Mouse (Mus musculus): ENCODE results near the gene Wdhd1. TPM values are rescaled to one million over a fixed set of nuclear protein-coding genes. Genes with fewer than 3 reads are reported as not detected.
A peak's percentile ranks its signal among the peaks of the same experiment; 100 is the strongest.

The Wdhd1 gene
- polyA plus RNA-seq, 1 experiment from 2014 or later: 2.7 TPM

DNA sequence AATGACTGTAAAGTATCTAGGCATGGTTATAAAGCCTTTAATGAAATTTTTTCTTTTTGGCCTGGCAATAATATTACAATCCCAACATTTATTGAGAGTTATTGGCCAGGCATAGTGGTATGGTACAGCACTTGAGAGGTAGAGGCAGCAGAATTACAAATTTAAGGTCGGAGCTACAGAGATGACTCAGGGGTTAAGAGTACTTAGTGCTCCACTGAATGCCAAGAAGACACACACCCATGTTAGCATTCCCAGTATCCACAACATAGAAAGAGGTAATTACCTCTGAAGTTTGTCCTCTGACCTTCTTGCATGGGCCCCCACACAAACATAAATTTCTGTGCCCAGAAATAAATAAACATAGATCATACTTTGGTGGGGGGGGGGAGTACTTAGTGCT, 32.4 kb upstream of the Wdhd1 start:
- H3K4me3 ChIP-seq (ENCODE audit: low read depth, low read length): no peak overlapping the region
- H3K9ac ChIP-seq (replicated peaks; ENCODE audit: low read depth): no peak overlapping the region
- no peak overlapping the region for H3K27ac ChIP-seq (ENCODE audit: low read length)
- H3K4me1 ChIP-seq (ENCODE audit: insufficient read depth, low read depth, low read length): no peaks in the 10 kb centered on the region; the same call in 1 of the 2 replicates
- no peak for TF ChIP-seq CTCF (IDR thresholded peaks at IDR 0.05)
- no peak for TF ChIP-seq EP300 (IDR thresholded peaks at IDR 0.05)
- H3K4me2 ChIP-seq (replicated peaks; ENCODE audit: low read depth, low read length): no peak overlapping the region
- ATAC-seq (peak; percentile 61), DNase-seq (ENCODE audit: low spot score) (peak; percentile 37)
- no peaks in the 10 kb centered on the region for H3K27me3 ChIP-seq (replicated peaks; ENCODE audit: insufficient read depth, low read length)
- H3K36me3 ChIP-seq (ENCODE audit: insufficient read depth, low read length): peaks cover 15% of the 10 kb centered on the region; the same call in 1 of the 2 replicates
- 50% methylated on average over 1 of the region's 1 CpGs for WGBS
- H3K9me3 ChIP-seq (ENCODE audit: low read length): no peaks in the 10 kb centered on the region

DNA sequence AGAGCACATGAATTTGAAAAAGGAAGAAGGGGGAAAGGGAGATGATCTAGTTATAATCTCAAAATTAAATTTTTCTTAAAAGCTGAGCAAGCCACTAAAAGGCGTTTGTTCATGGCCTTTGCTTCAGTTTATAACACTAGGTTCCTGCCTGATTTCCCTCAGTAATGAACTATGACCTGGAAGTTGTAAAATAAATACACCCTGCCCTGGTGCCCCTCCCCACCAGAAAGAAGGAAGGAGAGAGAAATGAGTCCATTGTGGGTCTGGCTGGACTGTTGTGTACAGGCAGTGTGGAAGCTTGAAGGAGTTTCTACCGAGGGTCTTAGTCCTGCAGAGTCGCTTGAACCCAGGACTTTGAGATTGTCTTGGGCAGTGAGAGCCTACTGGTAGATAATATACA, 31.0 kb upstream of the Wdhd1 start:
- Histone ChIP-seq H3K9me3 (ENCODE audit: low read length) (no peaks in the 10 kb centered on the region), H3K9ac (replicated peaks; ENCODE audit: low read depth) (no peak overlapping the region), H3K4me1 (ENCODE audit: insufficient read depth, low read depth, low read length) (no peaks in the 10 kb centered on the region; the same call in 1 of the 2 replicates), H3K4me2 (replicated peaks; ENCODE audit: low read depth, low read length) (no peak overlapping the region), H3K27ac (ENCODE audit: low read length) (no peak overlapping the region), H3K36me3 (ENCODE audit: insufficient read depth, low read length) (peaks cover 15% of the 10 kb centered on the region; the same call in 1 of the 2 replicates), H3K27me3 (replicated peaks; ENCODE audit: insufficient read depth, low read length) (no peaks in the 10 kb centered on the region), H3K4me3 (ENCODE audit: low read depth, low read length) (no peak overlapping the region)
- ATAC-seq (no peak), DNase-seq (ENCODE audit: low spot score) (no peak)
- TF ChIP-seq CTCF (IDR thresholded peaks at IDR 0.05): no peak
- TF ChIP-seq EP300 (IDR thresholded peaks at IDR 0.05): no peak
- WGBS: 63% methylated on average over 3 of the region's 3 CpGs

DNA sequence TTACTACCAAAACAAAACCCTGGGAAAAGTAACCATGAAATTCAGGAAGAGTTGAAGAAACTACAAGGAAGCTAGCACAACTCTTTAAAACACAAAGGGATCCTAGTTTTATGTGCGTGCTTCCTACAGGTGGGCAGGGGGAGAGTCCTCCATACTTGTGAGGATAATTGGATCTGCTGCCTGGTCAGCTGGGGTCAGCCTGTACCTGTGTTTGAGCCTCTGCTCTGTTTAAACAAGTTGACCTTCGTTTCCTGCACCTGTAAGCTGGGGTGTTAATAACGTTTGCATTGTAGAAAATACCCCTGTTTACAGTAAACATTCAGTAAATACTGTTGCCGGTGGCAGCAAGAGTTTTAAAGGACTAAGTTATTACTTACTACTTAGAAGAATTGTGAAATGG, 29.3 kb upstream of the Wdhd1 start:
- H3K9ac ChIP-seq (replicated peaks; ENCODE audit: low read depth): no peak overlapping the region
- 56% methylated on average over 4 of the region's 4 CpGs for WGBS
- DNase-seq (ENCODE audit: low spot score) (no peak), ATAC-seq (no peak)
- H3K27me3 ChIP-seq (replicated peaks; ENCODE audit: insufficient read depth, low read length): no peaks in the 10 kb centered on the region
- H3K36me3 ChIP-seq (ENCODE audit: insufficient read depth, low read length): peaks cover 9% of the 10 kb centered on the region; the same call in 1 of the 2 replicates
- no peaks in the 10 kb centered on the region; the same call in 1 of the 2 replicates for H3K4me1 ChIP-seq (ENCODE audit: insufficient read depth, low read depth, low read length)
- TF ChIP-seq CTCF (IDR thresholded peaks at IDR 0.05) (no peak), EP300 (IDR thresholded peaks at IDR 0.05) (no peak)
- no peak overlapping the region for H3K4me2 ChIP-seq (replicated peaks; ENCODE audit: low read depth, low read length)
- H3K27ac ChIP-seq (ENCODE audit: low read length): no peak overlapping the region
- H3K9me3 ChIP-seq (ENCODE audit: low read length): no peaks in the 10 kb centered on the region
- H3K4me3 ChIP-seq (ENCODE audit: low read depth, low read length): no peak overlapping the region

DNA sequence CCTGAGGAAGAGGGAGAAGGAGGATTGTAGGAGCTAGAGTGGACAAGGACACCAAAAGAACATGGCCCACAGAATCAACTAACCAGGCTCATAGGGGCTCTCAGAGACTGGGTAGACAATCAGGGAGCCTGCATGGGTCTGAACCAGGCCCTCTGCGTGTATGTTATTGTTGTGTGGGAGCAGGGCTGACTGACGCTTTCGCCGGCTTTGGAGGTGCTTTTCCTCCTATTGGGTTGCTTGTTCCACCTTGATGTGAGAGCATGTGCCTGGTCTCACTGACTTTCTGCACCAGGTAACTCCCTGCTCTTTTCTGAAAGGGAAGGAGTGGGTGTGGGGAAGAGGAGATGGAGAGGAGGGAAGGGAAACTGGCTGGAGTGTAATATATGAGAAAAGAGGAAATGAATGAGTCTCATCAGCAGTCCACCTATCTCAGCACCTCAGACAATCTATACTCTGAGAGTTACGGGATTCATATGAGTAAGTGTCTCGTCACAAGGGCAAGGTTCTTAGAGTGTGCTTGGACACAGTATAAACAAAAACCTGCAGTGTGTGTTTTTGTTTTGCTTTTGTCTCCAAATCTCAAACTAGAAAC, 28.3 kb upstream of the Wdhd1 start:
- Histone ChIP-seq H3K4me1 (ENCODE audit: insufficient read depth, low read depth, low read length) (peaks cover 3% of the 10 kb centered on the region; the same call in 1 of the 2 replicates), H3K9me3 (ENCODE audit: low read length) (no peaks in the 10 kb centered on the region), H3K27me3 (replicated peaks; ENCODE audit: insufficient read depth, low read length) (no peaks in the 10 kb centered on the region), H3K4me2 (replicated peaks; ENCODE audit: low read depth, low read length) (no peak overlapping the region), H3K36me3 (ENCODE audit: insufficient read depth, low read length) (no peaks in the 10 kb centered on the region; the same call in 1 of the 2 replicates), H3K9ac (replicated peaks; ENCODE audit: low read depth) (no peak overlapping the region), H3K4me3 (ENCODE audit: low read depth, low read length) (no peak overlapping the region), H3K27ac (ENCODE audit: low read length) (no peak overlapping the region)
- 78% methylated on average over 6 of the region's 6 CpGs for WGBS
- TF ChIP-seq EP300 (IDR thresholded peaks at IDR 0.05): no peak
- no peak for TF ChIP-seq CTCF (IDR thresholded peaks at IDR 0.05)
- no peak for DNase-seq (ENCODE audit: low spot score)
- ATAC-seq: no peak

DNA sequence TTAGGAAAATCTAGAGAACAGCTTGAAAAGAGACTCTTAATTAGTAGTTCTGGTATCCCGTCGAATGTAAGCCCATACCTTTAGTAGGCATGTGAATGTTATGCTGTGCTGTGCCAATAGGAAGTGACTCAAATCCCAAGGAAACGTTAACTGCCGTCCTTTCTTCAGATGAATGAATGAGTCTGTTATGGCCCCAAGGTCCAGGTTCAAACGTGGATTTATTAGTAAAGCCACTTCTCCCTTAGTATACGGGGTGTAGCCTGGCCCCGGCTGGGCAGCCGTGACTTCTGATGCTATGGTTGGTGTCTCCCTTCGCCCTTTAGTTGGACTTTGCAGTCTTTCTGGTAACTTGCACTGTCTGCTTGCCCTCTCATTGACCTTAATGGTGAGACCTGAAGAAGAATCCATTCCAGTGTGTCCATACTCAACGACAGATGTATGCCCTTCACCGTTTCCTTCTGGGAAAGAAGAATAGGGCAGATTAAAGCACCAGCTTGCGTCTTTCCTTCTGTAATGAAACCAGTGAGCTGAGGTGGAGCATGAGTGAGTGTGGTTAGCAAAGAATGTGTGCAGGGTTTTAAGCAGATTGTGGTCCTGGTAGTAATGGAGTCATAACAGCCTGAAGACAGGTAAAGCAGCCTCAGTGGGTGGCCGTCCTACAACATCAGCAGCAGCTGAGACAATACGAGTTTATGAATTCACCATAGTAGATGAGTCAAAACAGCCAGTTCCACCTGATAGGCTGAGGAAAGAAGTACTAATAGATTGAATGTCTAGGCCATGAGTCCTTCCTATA, 26.4 kb upstream of the Wdhd1 start:
- Histone ChIP-seq H3K27me3 (replicated peaks; ENCODE audit: insufficient read depth, low read length) (no peaks in the 10 kb centered on the region), H3K9me3 (ENCODE audit: low read length) (no peaks in the 10 kb centered on the region), H3K9ac (replicated peaks; ENCODE audit: low read depth) (no peak overlapping the region), H3K27ac (ENCODE audit: low read length) (no peak overlapping the region), H3K36me3 (ENCODE audit: insufficient read depth, low read length) (no peaks in the 10 kb centered on the region), H3K4me2 (replicated peaks; ENCODE audit: low read depth, low read length) (no peak overlapping the region), H3K4me1 (ENCODE audit: insufficient read depth, low read depth, low read length) (peaks cover 9% of the 10 kb centered on the region; the same call in 1 of the 2 replicates), H3K4me3 (ENCODE audit: low read depth, low read length) (no peak overlapping the region)
- no peak for DNase-seq (ENCODE audit: low spot score)
- 65% methylated on average over 14 of the region's 14 CpGs for WGBS
- TF ChIP-seq EP300 (IDR thresholded peaks at IDR 0.05) (no peak), CTCF (IDR thresholded peaks at IDR 0.05) (no peak)
- ATAC-seq: no peak

DNA sequence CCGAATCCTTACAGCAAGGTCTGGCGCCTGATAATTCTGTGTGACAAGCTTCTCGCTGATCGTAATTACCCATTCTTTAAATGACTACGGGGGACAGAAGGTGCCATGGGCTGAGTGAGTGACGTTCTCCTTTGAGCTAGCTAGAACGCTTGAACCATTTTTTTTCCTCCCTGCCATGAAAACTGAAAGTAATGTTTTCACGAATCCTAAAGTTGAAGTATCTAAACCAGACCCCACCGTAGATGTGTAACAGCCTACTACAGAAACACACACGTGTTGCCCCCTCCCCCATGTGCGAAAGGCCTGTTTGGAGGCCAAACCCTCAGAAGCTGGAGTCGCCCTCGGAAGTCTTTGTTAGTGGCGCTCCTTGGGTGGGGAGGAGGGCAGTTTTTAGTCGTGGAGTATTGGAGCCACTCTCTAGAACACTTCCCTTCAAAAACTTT, 22.2 kb upstream of the Wdhd1 start:
- ATAC-seq (peak; percentile 38), DNase-seq (ENCODE audit: low spot score) (peak; percentile 70)
- H3K27ac ChIP-seq (ENCODE audit: low read length): peak overlapping the region; percentile 98
- peak overlapping the region; percentile 89 for H3K4me3 ChIP-seq (ENCODE audit: low read depth, low read length)
- H3K27me3 ChIP-seq (replicated peaks; ENCODE audit: insufficient read depth, low read length): no peaks in the 10 kb centered on the region
- WGBS: 0% methylated on average over 15 of the region's 15 CpGs
- peaks cover 9% of the 10 kb centered on the region; the same call in 1 of the 2 replicates for H3K4me1 ChIP-seq (ENCODE audit: insufficient read depth, low read depth, low read length)
- no peaks in the 10 kb centered on the region for H3K36me3 ChIP-seq (ENCODE audit: insufficient read depth, low read length)
- TF ChIP-seq CTCF (IDR thresholded peaks at IDR 0.05) (no peak), EP300 (IDR thresholded peaks at IDR 0.05) (no peak)
- peak overlapping the region; percentile 89 for H3K9ac ChIP-seq (replicated peaks; ENCODE audit: low read depth)
- no peaks in the 10 kb centered on the region for H3K9me3 ChIP-seq (ENCODE audit: low read length)
- peak overlapping the region; percentile 54 for H3K4me2 ChIP-seq (replicated peaks; ENCODE audit: low read depth, low read length)

Data from lung, postnatal 0 days (tissue).